Mouse (Mus musculus): ENCODE data around the gene Tcf7l2. TPM values are rescaled to one million over a fixed set of nuclear protein-coding genes. Genes with fewer than 3 reads are reported as not detected.

Gene Tcf7l2
- total and polyA plus RNA-seq, 2 experiments from 2014 or later = 3.9 to 71.6 TPM

- WGBS = 48% methylated on average over 4 of the region's 4 CpGs
- TF ChIP-seq CTCF (IDR thresholded peaks at IDR 0.05; ENCODE audit: low read depth) = no peak
- no peak for DNase-seq (ENCODE audit: low spot score)
- no peaks in the 10 kb centered on the region for H3K36me3 ChIP-seq (ENCODE audit: insufficient read depth, low read length)
- H3K9me3 ChIP-seq (ENCODE audit: low read length) = no peaks in the 10 kb centered on the region
- H3K4me2 ChIP-seq (ENCODE audit: low read depth, low read length) = no peak overlapping the region
- H3K27ac ChIP-seq = no peak overlapping the region
- no peaks in the 10 kb centered on the region for H3K27me3 ChIP-seq (ENCODE audit: insufficient read depth, low read length)
- ATAC-seq = no peak
- no peak overlapping the region for H3K9ac ChIP-seq (replicated peaks; ENCODE audit: low read length)
- no peaks in the 10 kb centered on the region for H3K4me1 ChIP-seq (ENCODE audit: insufficient read depth, low read length)
- no peak overlapping the region for H3K4me3 ChIP-seq (ENCODE audit: low read length)
These were observed 39.5 kb upstream of the Tcf7l2 start for GRCm38 (mm10) chr19:55702081-55702480.

GRCm38 (mm10) chr19:55702716-55703115 is 38.9 kb upstream of the Tcf7l2 start:
- H3K36me3 ChIP-seq (ENCODE audit: insufficient read depth, low read length) = no peaks in the 10 kb centered on the region
- no peaks in the 10 kb centered on the region for H3K27me3 ChIP-seq (ENCODE audit: insufficient read depth, low read length)
- ATAC-seq = no peak
- H3K4me1 ChIP-seq (ENCODE audit: insufficient read depth, low read length) = no peaks in the 10 kb centered on the region
- no peak overlapping the region for H3K4me3 ChIP-seq (ENCODE audit: low read length)
- no peak overlapping the region for H3K27ac ChIP-seq
- H3K9ac ChIP-seq (replicated peaks; ENCODE audit: low read length) = no peak overlapping the region
- H3K4me2 ChIP-seq (ENCODE audit: low read depth, low read length) = no peak overlapping the region
- TF ChIP-seq CTCF (IDR thresholded peaks at IDR 0.05; ENCODE audit: low read depth) = no peak
- WGBS = 90% methylated on average over 8 of the region's 8 CpGs
- no peaks in the 10 kb centered on the region for H3K9me3 ChIP-seq (ENCODE audit: low read length)
- DNase-seq (ENCODE audit: low spot score) = no peak

GRCm38 (mm10) chr19:55704071-55704470 is 37.5 kb upstream of the Tcf7l2 start:
- Histone ChIP-seq H3K36me3 (ENCODE audit: insufficient read depth, low read length) (no peaks in the 10 kb centered on the region), H3K27ac (no peak overlapping the region), H3K4me3 (ENCODE audit: low read length) (no peak overlapping the region), H3K4me1 (ENCODE audit: insufficient read depth, low read length) (no peaks in the 10 kb centered on the region), H3K9me3 (ENCODE audit: low read length) (no peaks in the 10 kb centered on the region), H3K4me2 (ENCODE audit: low read depth, low read length) (no peak overlapping the region), H3K27me3 (ENCODE audit: insufficient read depth, low read length) (no peaks in the 10 kb centered on the region), H3K9ac (replicated peaks; ENCODE audit: low read length) (no peak overlapping the region)
- ATAC-seq (no peak), DNase-seq (ENCODE audit: low spot score) (no peak)
- 41% methylated on average over 6 of the region's 6 CpGs for WGBS
- TF ChIP-seq CTCF (IDR thresholded peaks at IDR 0.05; ENCODE audit: low read depth) = no peak

- Histone ChIP-seq H3K9me3 (ENCODE audit: low read length) (no peaks in the 10 kb centered on the region), H3K4me1 (ENCODE audit: insufficient read depth, low read length) (no peaks in the 10 kb centered on the region), H3K9ac (replicated peaks; ENCODE audit: low read length) (no peak overlapping the region), H3K4me2 (ENCODE audit: low read depth, low read length) (no peak overlapping the region), H3K4me3 (ENCODE audit: low read length) (no peak overlapping the region), H3K36me3 (ENCODE audit: insufficient read depth, low read length) (no peaks in the 10 kb centered on the region), H3K27me3 (ENCODE audit: insufficient read depth, low read length) (no peaks in the 10 kb centered on the region), H3K27ac (no peak overlapping the region)
- no peak for DNase-seq (ENCODE audit: low spot score)
- no peak for TF ChIP-seq CTCF (IDR thresholded peaks at IDR 0.05; ENCODE audit: low read depth)
- WGBS = 57% methylated on average over 7 of the region's 7 CpGs
- no peak for ATAC-seq
These were observed 35.3 kb upstream of the Tcf7l2 start for GRCm38 (mm10) chr19:55706300-55706699.

- ATAC-seq (no peak), DNase-seq (ENCODE audit: low spot score) (peak; percentile 9)
- H3K27ac ChIP-seq = no peak overlapping the region
- H3K4me1 ChIP-seq (ENCODE audit: insufficient read depth, low read length) = no peaks in the 10 kb centered on the region
- H3K9ac ChIP-seq (replicated peaks; ENCODE audit: low read length) = no peak overlapping the region
- no peaks in the 10 kb centered on the region for H3K9me3 ChIP-seq (ENCODE audit: low read length)
- H3K36me3 ChIP-seq (ENCODE audit: insufficient read depth, low read length) = no peaks in the 10 kb centered on the region
- H3K4me3 ChIP-seq (ENCODE audit: low read length) = no peak overlapping the region
- no peak for TF ChIP-seq CTCF (IDR thresholded peaks at IDR 0.05; ENCODE audit: low read depth)
- H3K4me2 ChIP-seq (ENCODE audit: low read depth, low read length) = no peak overlapping the region
- H3K27me3 ChIP-seq (ENCODE audit: insufficient read depth, low read length) = no peaks in the 10 kb centered on the region
- 77% methylated on average over 6 of the region's 6 CpGs for WGBS
These were observed 34.8 kb upstream of the Tcf7l2 start for GRCm38 (mm10) chr19:55706806-55707205.

GRCm38 (mm10) chr19:55708031-55708554 is 33.5 kb upstream of the Tcf7l2 start:
- WGBS = 88% methylated on average over 8 of the region's 8 CpGs
- no peak overlapping the region for H3K9ac ChIP-seq (replicated peaks; ENCODE audit: low read length)
- ATAC-seq = no peak
- H3K4me3 ChIP-seq (ENCODE audit: low read length) = no peak overlapping the region
- DNase-seq (ENCODE audit: low spot score) = no peak
- no peaks in the 10 kb centered on the region for H3K27me3 ChIP-seq (ENCODE audit: insufficient read depth, low read length)
- H3K9me3 ChIP-seq (ENCODE audit: low read length) = no peaks in the 10 kb centered on the region
- no peaks in the 10 kb centered on the region for H3K4me1 ChIP-seq (ENCODE audit: insufficient read depth, low read length)
- H3K36me3 ChIP-seq (ENCODE audit: insufficient read depth, low read length) = no peaks in the 10 kb centered on the region
- H3K4me2 ChIP-seq (ENCODE audit: low read depth, low read length) = no peak overlapping the region
- TF ChIP-seq CTCF (IDR thresholded peaks at IDR 0.05; ENCODE audit: low read depth) = no peak
- no peak overlapping the region for H3K27ac ChIP-seq

GRCm38 (mm10) chr19:55710841-55711240 is 30.8 kb upstream of the Tcf7l2 start:
- Histone ChIP-seq H3K4me2 (ENCODE audit: low read depth, low read length) (no peak overlapping the region), H3K4me3 (ENCODE audit: low read length) (no peak overlapping the region), H3K36me3 (ENCODE audit: insufficient read depth, low read length) (no peaks in the 10 kb centered on the region), H3K4me1 (ENCODE audit: insufficient read depth, low read length) (no peaks in the 10 kb centered on the region), H3K27me3 (ENCODE audit: insufficient read depth, low read length) (no peaks in the 10 kb centered on the region), H3K9ac (replicated peaks; ENCODE audit: low read length) (no peak overlapping the region), H3K9me3 (ENCODE audit: low read length) (no peaks in the 10 kb centered on the region), H3K27ac (no peak overlapping the region)
- no peak for TF ChIP-seq CTCF (IDR thresholded peaks at IDR 0.05; ENCODE audit: low read depth)
- ATAC-seq = no peak
- no peak for DNase-seq (ENCODE audit: low spot score)
- WGBS = 56% methylated on average over 5 of the region's 5 CpGs

Data from hindbrain, postnatal 0 days (tissue).